Mouse (Mus musculus) cortical plate, adult 2 months (tissue): ENCODE data around the gene Ttll12.

Experiments
- CTCF ChIP-seq: fragments of 200-500 bp; IDR thresholded peaks from 2 replicates; pipeline ENCODE4 v1.5.1; 2011; ENCODE audit warnings: mild to moderate bottlenecking, control low read depth, low read length; ENCODE audit not compliant: insufficient read depth; ENCODE audit errors: extremely low read depth
- POLR2A ChIP-seq: fragments of 200-500 bp; IDR thresholded peaks from 2 replicates; pipeline ENCODE4 v1.6.1; 2011; ENCODE audit warnings: mild to moderate bottlenecking, low read length, control low read depth; ENCODE audit not compliant: insufficient read depth; ENCODE audit errors: extremely low read depth

DNA sequence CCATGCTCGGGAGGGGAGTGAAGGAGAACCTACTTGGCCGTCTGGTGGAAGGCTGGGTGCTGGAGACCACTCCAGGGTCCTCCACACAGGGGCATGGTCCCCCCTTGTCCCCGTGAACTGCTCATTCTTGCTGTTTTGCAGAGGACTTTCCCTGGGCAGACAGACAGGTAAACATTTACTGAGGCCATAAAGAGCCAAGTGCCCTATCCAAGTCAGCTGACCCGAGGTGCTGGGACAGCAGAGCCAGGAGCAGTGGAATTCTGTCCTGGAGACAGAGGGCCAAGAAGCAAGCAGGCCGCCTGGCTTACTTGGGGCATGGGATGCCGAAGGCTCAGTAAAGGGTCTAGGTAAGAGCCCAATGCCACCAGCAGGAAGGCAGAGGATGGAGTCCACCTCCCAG lies 64.3 kb downstream of the Ttll12 start:
- TF ChIP-seq POLR2A (no peak), CTCF (no peak)
